Mouse (Mus musculus) leukemia stem cell, adult 10-12 weeks (primary cell): ENCODE data around the gene Aatk. TPM values are rescaled to one million over a fixed set of nuclear protein-coding genes. Genes with fewer than 3 reads are reported as not detected.

Experiments
- polyA plus RNA-seq: library from polyadenylated mRNA; stranded (reverse); fragments of >175 nt; gene quantifications from 2 replicates; pipeline ENCODE4 v1.2.3, GENCODE M21; 2012; ENCODE audit warnings: low replicate concordance

The Aatk gene
- polyA plus RNA-seq = 3.2 and 3.6 TPM in 2 replicates

DNA sequence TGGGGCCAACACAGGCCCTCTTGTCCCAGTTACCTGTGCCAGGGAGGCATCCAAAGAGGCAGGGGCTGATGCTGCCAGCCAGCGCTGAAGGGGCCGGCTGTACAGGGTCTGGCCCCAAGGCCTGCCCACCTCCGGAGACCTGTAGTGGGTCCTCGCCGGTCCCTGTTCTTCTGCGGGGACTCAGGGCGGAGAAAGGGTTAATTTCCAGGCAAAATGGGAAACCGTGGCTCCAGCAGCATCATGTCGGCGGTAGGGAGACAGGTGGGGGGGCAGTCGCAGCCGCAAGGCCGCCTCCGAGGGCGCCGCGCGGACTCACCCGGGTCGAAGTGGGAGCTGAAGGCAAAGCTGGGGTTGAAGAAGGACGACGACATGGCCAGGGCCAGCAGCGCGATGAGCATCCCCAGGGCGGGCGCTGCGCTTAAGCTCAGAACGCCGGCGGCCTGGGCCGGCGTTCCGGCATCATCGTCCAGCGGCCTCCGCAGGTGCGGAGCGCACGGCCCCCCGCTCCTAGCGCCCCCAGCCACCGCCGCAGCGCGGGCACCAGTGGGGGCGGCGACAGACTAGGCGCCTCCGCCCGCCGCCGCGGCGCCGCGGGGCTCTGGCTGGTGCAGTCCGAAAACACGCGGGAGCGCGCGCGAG lies at the start of gene Aatk:
Gene Aatk, minus strand, starts transcription at position 615 of the 639 bp plus-strand sequence.

DNA sequence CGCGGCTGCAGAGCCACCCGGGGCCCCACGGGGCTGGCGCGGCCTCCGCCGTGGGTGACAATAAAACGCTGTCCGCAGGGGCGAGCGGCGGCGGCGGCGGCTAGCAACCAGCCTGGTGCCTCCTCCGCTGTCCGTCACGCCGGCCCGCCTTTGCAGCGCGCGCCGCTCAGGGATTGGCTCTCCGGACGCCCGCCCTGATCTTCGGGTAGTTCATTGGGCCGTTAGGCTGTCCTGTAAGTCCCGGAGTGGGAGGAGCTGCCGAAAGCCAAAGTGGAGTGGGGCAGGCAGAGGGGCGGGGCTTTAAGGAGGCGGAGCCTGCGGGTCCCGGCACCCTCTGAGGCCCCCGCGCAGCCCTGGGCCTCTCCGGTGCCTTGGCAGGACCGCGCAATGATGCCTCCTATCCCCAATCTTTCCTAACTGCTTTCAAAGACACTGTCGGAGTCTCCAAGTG lies 39.8 kb upstream of the Aatk start, which contains the start of gene Cep131:
Gene Cep131, minus strand, starts transcription at position 126 of the 451 bp plus-strand sequence.

Other genes starting within 250 kb of the Aatk start
- 37.2 and 65.8 TPM in 2 replicates for gene Chmp6, start 133.7 kb downstream of the Aatk start, polyA plus RNA-seq
- 16.1 and 24.5 TPM in 2 replicates for gene Baiap2, start 104.4 kb downstream of the Aatk start, polyA plus RNA-seq
- gene Cep131, start 39.7 kb upstream of the Aatk start, polyA plus RNA-seq = 10.5 and 12.2 TPM in 2 replicates
- gene Tepsin, start 51.6 kb upstream of the Aatk start, polyA plus RNA-seq = 44.7 and 53.5 TPM in 2 replicates
- 76.5 and 109 TPM in 2 replicates for gene Ndufaf8, start 51.8 kb upstream of the Aatk start, polyA plus RNA-seq
- gene Slc38a10, start 104.2 kb upstream of the Aatk start, polyA plus RNA-seq = 64.5 and 117 TPM in 2 replicates
- gene Bahcc1, start 185.8 kb upstream of the Aatk start, polyA plus RNA-seq = 1.1 and 1.7 TPM in 2 replicates